Mouse (Mus musculus): ENCODE measurements around the gene Fam57b. TPM values are rescaled to one million over a fixed set of nuclear protein-coding genes. Genes with fewer than 3 reads are reported as not detected.

The Fam57b gene
- polyA plus RNA-seq, 1 experiment from 2014 or later: 21.4 TPM

GRCm38 (mm10) chr7:126867534-126867933 lies 70.1 kb downstream of the Fam57b start:
- Histone ChIP-seq H3K4me2 (replicated peaks) (no peak overlapping the region), H3K4me1 (peaks cover 18% of the 10 kb centered on the region), H3K9me3 (no peaks in the 10 kb centered on the region), H3K9ac (no peak overlapping the region), H3K27ac (no peak overlapping the region), H3K27me3 (replicated peaks) (no peaks in the 10 kb centered on the region), H3K4me3 (no peak overlapping the region), H3K36me3 (peaks cover 89% of the 10 kb centered on the region)
- ATAC-seq (ENCODE audit: low FRiP score, low read depth): no peak
- WGBS: 98% methylated on average over 2 of the region's 2 CpGs

- peaks cover 93% of the 10 kb centered on the region for H3K36me3 ChIP-seq
- ATAC-seq (ENCODE audit: low FRiP score, low read depth): no peak
- H3K9me3 ChIP-seq: no peaks in the 10 kb centered on the region
- no peaks in the 10 kb centered on the region for H3K27me3 ChIP-seq (replicated peaks)
- H3K9ac ChIP-seq: no peak overlapping the region
- no peak overlapping the region for H3K27ac ChIP-seq
- H3K4me1 ChIP-seq: peaks cover 14% of the 10 kb centered on the region
- WGBS: 86% methylated on average over 12 of the region's 12 CpGs
- no peak overlapping the region for H3K4me3 ChIP-seq
- no peak overlapping the region for H3K4me2 ChIP-seq (replicated peaks)
These were observed 70.5 kb downstream of the Fam57b start for GRCm38 (mm10) chr7:126868003-126868402.

- H3K36me3 ChIP-seq: peaks cover 98% of the 10 kb centered on the region
- ATAC-seq (ENCODE audit: low FRiP score, low read depth): no peak
- WGBS: 89% methylated on average over 23 of the region's 23 CpGs
- no peaks in the 10 kb centered on the region for H3K27me3 ChIP-seq (replicated peaks)
- H3K27ac ChIP-seq: no peak overlapping the region
- H3K4me3 ChIP-seq: no peak overlapping the region
- H3K4me1 ChIP-seq: no peaks in the 10 kb centered on the region
- no peak overlapping the region for H3K4me2 ChIP-seq (replicated peaks)
- no peak overlapping the region for H3K9ac ChIP-seq
- H3K9me3 ChIP-seq: no peaks in the 10 kb centered on the region
These were observed 72.5 kb downstream of the Fam57b start for GRCm38 (mm10) chr7:126869780-126870519.

GRCm38 (mm10) chr7:126870520-126870891 lies 73.0 kb downstream of the Fam57b start:
- Histone ChIP-seq H3K36me3 (peaks cover 98% of the 10 kb centered on the region), H3K27ac (no peak overlapping the region), H3K27me3 (replicated peaks) (no peaks in the 10 kb centered on the region), H3K9ac (no peak overlapping the region), H3K4me1 (no peaks in the 10 kb centered on the region), H3K4me2 (replicated peaks) (no peak overlapping the region), H3K4me3 (no peak overlapping the region), H3K9me3 (no peaks in the 10 kb centered on the region)
- ATAC-seq (ENCODE audit: low FRiP score, low read depth): no peak
- WGBS: 97% methylated on average over 2 of the region's 2 CpGs

GRCm38 (mm10) chr7:126877239-126877638 lies 79.8 kb downstream of the Fam57b start:
- Histone ChIP-seq H3K9me3 (no peaks in the 10 kb centered on the region), H3K4me3 (no peak overlapping the region), H3K36me3 (peaks cover 83% of the 10 kb centered on the region), H3K27me3 (replicated peaks) (no peaks in the 10 kb centered on the region), H3K9ac (no peak overlapping the region), H3K4me2 (replicated peaks) (no peak overlapping the region), H3K4me1 (peaks cover 12% of the 10 kb centered on the region), H3K27ac (no peak overlapping the region)
- 98% methylated on average over 1 of the region's 1 CpGs for WGBS
- no peak for ATAC-seq (ENCODE audit: low FRiP score, low read depth)

Other genes starting within 250 kb of the Fam57b start
- gene Eif3c, start 231.3 kb upstream of the Fam57b start, polyA plus RNA-seq (2016; fragmentation: Nextera tagmentation; extraction: Ambion mirVana): 207 and 208 TPM in 2 replicates
- 0.27 and 0.40 TPM in 2 replicates for gene Apobr, start 212.7 kb upstream of the Fam57b start, polyA plus RNA-seq (2016; fragmentation: Nextera tagmentation; extraction: Ambion mirVana)
- gene Cln3, start 211.9 kb upstream of the Fam57b start, polyA plus RNA-seq (2016; fragmentation: Nextera tagmentation; extraction: Ambion mirVana): 26.1 and 28.2 TPM in 2 replicates
- not detected in 2 replicates for gene Il27, start 202.7 kb upstream of the Fam57b start, polyA plus RNA-seq (2016; fragmentation: Nextera tagmentation; extraction: Ambion mirVana)
- 2.9 and 4.5 TPM in 2 replicates for gene Nupr1, start 166.8 kb upstream of the Fam57b start, polyA plus RNA-seq (2016; fragmentation: Nextera tagmentation; extraction: Ambion mirVana)
- 40.0 and 53.2 TPM in 2 replicates for gene Sgf29, start 148.4 kb upstream of the Fam57b start, polyA plus RNA-seq (2016; fragmentation: Nextera tagmentation; extraction: Ambion mirVana)
- gene Sult1a1, start 121.2 kb upstream of the Fam57b start, polyA plus RNA-seq (2016; fragmentation: Nextera tagmentation; extraction: Ambion mirVana): 0.54 and 0.79 TPM in 2 replicates
- 160 and 164 TPM in 2 replicates for gene Bola2, start 102.3 kb upstream of the Fam57b start, polyA plus RNA-seq (2016; fragmentation: Nextera tagmentation; extraction: Ambion mirVana)
- gene Slx1b, start 101.9 kb upstream of the Fam57b start, polyA plus RNA-seq (2016; fragmentation: Nextera tagmentation; extraction: Ambion mirVana): 17.9 and 19.0 TPM in 2 replicates
- 70.5 and 71.5 TPM in 2 replicates for gene Coro1a, start 89.9 kb upstream of the Fam57b start, polyA plus RNA-seq (2016; fragmentation: Nextera tagmentation; extraction: Ambion mirVana)
- gene Mapk3, start 38.1 kb upstream of the Fam57b start, polyA plus RNA-seq (2016; fragmentation: Nextera tagmentation; extraction: Ambion mirVana): 79.0 and 79.6 TPM in 2 replicates
- 1.3 and 2.0 TPM in 2 replicates for gene Gdpd3, start 31.3 kb upstream of the Fam57b start, polyA plus RNA-seq (2016; fragmentation: Nextera tagmentation; extraction: Ambion mirVana)
- 160 and 169 TPM in 2 replicates for gene Ypel3, start 20.7 kb upstream of the Fam57b start, polyA plus RNA-seq (2016; fragmentation: Nextera tagmentation; extraction: Ambion mirVana)
- 0.68 and 0.72 TPM in 2 replicates for gene Tbx6, start 16.2 kb upstream of the Fam57b start, polyA plus RNA-seq (2016; fragmentation: Nextera tagmentation; extraction: Ambion mirVana)
- 293 and 310 TPM in 2 replicates for gene Ppp4c, start 5.2 kb upstream of the Fam57b start, polyA plus RNA-seq (2016; fragmentation: Nextera tagmentation; extraction: Ambion mirVana)
- gene 4930451I11Rik, start 34.0 kb downstream of the Fam57b start, polyA plus RNA-seq (2016; fragmentation: Nextera tagmentation; extraction: Ambion mirVana): not detected in 2 replicates
- 6.2 and 9.1 TPM in 2 replicates for gene Doc2a, start 49.7 kb downstream of the Fam57b start, polyA plus RNA-seq (2016; fragmentation: Nextera tagmentation; extraction: Ambion mirVana)
- 29.1 and 33.5 TPM in 2 replicates for gene Hirip3, start 64.3 kb downstream of the Fam57b start, polyA plus RNA-seq (2016; fragmentation: Nextera tagmentation; extraction: Ambion mirVana)
- gene Ino80e, start 64.7 kb downstream of the Fam57b start, polyA plus RNA-seq (2016; fragmentation: Nextera tagmentation; extraction: Ambion mirVana): 86.4 and 88.0 TPM in 2 replicates
- 57.5 and 59.1 TPM in 2 replicates for gene Taok2, start 87.0 kb downstream of the Fam57b start, polyA plus RNA-seq (2016; fragmentation: Nextera tagmentation; extraction: Ambion mirVana)
- gene Tmem219, start 125.2 kb downstream of the Fam57b start, polyA plus RNA-seq (2016; fragmentation: Nextera tagmentation; extraction: Ambion mirVana): 21.7 and 22.0 TPM in 2 replicates
- 62.1 and 62.8 TPM in 2 replicates for gene Kctd13, start 131.2 kb downstream of the Fam57b start, polyA plus RNA-seq (2016; fragmentation: Nextera tagmentation; extraction: Ambion mirVana)
- 2.5 and 2.8 TPM in 2 replicates for gene Asphd1, start 151.9 kb downstream of the Fam57b start, polyA plus RNA-seq (2016; fragmentation: Nextera tagmentation; extraction: Ambion mirVana)
- 17.7 and 20.0 TPM in 2 replicates for gene Sez6l2, start 152.9 kb downstream of the Fam57b start, polyA plus RNA-seq (2016; fragmentation: Nextera tagmentation; extraction: Ambion mirVana)
- 101 and 103 TPM in 2 replicates for gene Cdipt, start 178.2 kb downstream of the Fam57b start, polyA plus RNA-seq (2016; fragmentation: Nextera tagmentation; extraction: Ambion mirVana)
- gene Cdiptos, start 178.4 kb downstream of the Fam57b start, polyA plus RNA-seq (2016; fragmentation: Nextera tagmentation; extraction: Ambion mirVana): 1.1 and 1.4 TPM in 2 replicates
- gene Mvp, start 217.0 kb downstream of the Fam57b start, polyA plus RNA-seq (2016; fragmentation: Nextera tagmentation; extraction: Ambion mirVana): 5.9 and 6.6 TPM in 2 replicates
- gene Pagr1b, start 218.8 kb downstream of the Fam57b start, polyA plus RNA-seq (2016; fragmentation: Nextera tagmentation; extraction: Ambion mirVana): not detected in 2 replicates
- 63.1 and 80.4 TPM in 2 replicates for gene Pagr1a, start 219.7 kb downstream of the Fam57b start, polyA plus RNA-seq (2016; fragmentation: Nextera tagmentation; extraction: Ambion mirVana)
- 46.4 and 66.2 TPM in 2 replicates for gene Gm42742, start 223.4 kb downstream of the Fam57b start, polyA plus RNA-seq (2016; fragmentation: Nextera tagmentation; extraction: Ambion mirVana)
- 5.3 and 6.2 TPM in 2 replicates for gene Prrt2, start 223.5 kb downstream of the Fam57b start, polyA plus RNA-seq (2016; fragmentation: Nextera tagmentation; extraction: Ambion mirVana)
- 134 TPM in 2 replicates for gene Maz, start 229.4 kb downstream of the Fam57b start, polyA plus RNA-seq (2016; fragmentation: Nextera tagmentation; extraction: Ambion mirVana)
- gene Kif22, start 244.8 kb downstream of the Fam57b start, polyA plus RNA-seq (2016; fragmentation: Nextera tagmentation; extraction: Ambion mirVana): 90.8 and 93.0 TPM in 2 replicates